Mouse (Mus musculus) heart, embryonic 15.5 days (tissue): ENCODE measurements at regions not wholly inside any gene's neighbourhood (a gene's known extent, or its start where the extent isn't known, plus 50 kb on each side); places are given as distances from the start of the nearest gene placed in this dataset.

ENCODE experiments used
- ATAC-seq: fragments of 200-750 bp; cut with Nextera tagmentation; replicated peaks from 2 replicates; pipeline ENCODE4 v1.8.0; 2017; ENCODE audit warnings: low read depth, moderate TSS enrichment; ENCODE audit not compliant: insufficient number of reproducible peaks, insufficient read depth, low FRiP score
- H3K27ac ChIP-seq: fragments of 300-500 bp; sonication (generic); 2 replicates; pipeline ENCODE4 v1.5.1; 2015; ENCODE audit warnings: mild to moderate bottlenecking, inconsistent platforms
- H3K27me3 ChIP-seq: fragments of 300-500 bp; sonication (generic); 2 replicates; pipeline ENCODE4 v1.6.1; 2015; ENCODE audit warnings: inconsistent platforms
- H3K36me3 ChIP-seq: fragments of 300-500 bp; sonication (generic); 2 replicates; pipeline ENCODE4 v1.6.1; 2015; ENCODE audit warnings: mild to moderate bottlenecking, inconsistent platforms
- H3K4me1 ChIP-seq: fragments of 300-500 bp; sonication (generic); replicated peaks from 2 replicates; pipeline ENCODE4 v1.6.1; 2015; ENCODE audit warnings: inconsistent platforms
- H3K4me2 ChIP-seq: fragments of 300-500 bp; sonication (generic); 2 replicates; pipeline ENCODE4 v1.6.1; 2015; ENCODE audit warnings: inconsistent platforms, mild to moderate bottlenecking, moderate library complexity
- H3K4me3 ChIP-seq: fragments of 300-500 bp; sonication (generic); 2 replicates; pipeline ENCODE4 v1.5.1; 2015; ENCODE audit warnings: mild to moderate bottlenecking, inconsistent platforms
- H3K9ac ChIP-seq: fragments of 300-500 bp; sonication (generic); 2 replicates; pipeline ENCODE4 v1.6.1; 2015; ENCODE audit warnings: mild to moderate bottlenecking, inconsistent platforms
- H3K9me3 ChIP-seq: fragments of 300-500 bp; sonication (generic); replicated peaks from 2 replicates; pipeline ENCODE4 v1.6.1; 2016; ENCODE audit warnings: inconsistent platforms
- WGBS: fragments of 180-500 bp; shearing (Covaris S2); methylation state at CpG from one replicate; pipeline ENCODE4 v1.1.7; 2015; ENCODE audit warnings: mixed read lengths; 5-methylcytosine and 5-hydroxymethylcytosine counted together

GRCm38 (mm10) chr5:111929180-111929990 lies 195.7 kb downstream of the Gm26897 start:
- Histone ChIP-seq H3K9me3 (no peaks in the 10 kb centered on the region), H3K4me2 (no peak overlapping the region), H3K27ac (no peak overlapping the region), H3K9ac (no peak overlapping the region), H3K4me1 (no peaks in the 10 kb centered on the region), H3K27me3 (peaks cover 66% of the 10 kb centered on the region), H3K36me3 (no peaks in the 10 kb centered on the region), H3K4me3 (no peak overlapping the region)
- no peak for ATAC-seq
- WGBS, result 52% methylated on average over 15 of the region's 15 CpGs

GRCm38 (mm10) chr5:111929991-111930339 lies 196.2 kb downstream of the Gm26897 start:
- Histone ChIP-seq H3K36me3 (no peaks in the 10 kb centered on the region), H3K27me3 (peaks cover 67% of the 10 kb centered on the region), H3K9ac (no peak overlapping the region), H3K9me3 (no peaks in the 10 kb centered on the region), H3K4me2 (no peak overlapping the region), H3K4me3 (no peak overlapping the region), H3K4me1 (no peaks in the 10 kb centered on the region), H3K27ac (no peak overlapping the region)
- no peak for ATAC-seq
- 17% methylated on average over 3 of the region's 3 CpGs for WGBS

DNA sequence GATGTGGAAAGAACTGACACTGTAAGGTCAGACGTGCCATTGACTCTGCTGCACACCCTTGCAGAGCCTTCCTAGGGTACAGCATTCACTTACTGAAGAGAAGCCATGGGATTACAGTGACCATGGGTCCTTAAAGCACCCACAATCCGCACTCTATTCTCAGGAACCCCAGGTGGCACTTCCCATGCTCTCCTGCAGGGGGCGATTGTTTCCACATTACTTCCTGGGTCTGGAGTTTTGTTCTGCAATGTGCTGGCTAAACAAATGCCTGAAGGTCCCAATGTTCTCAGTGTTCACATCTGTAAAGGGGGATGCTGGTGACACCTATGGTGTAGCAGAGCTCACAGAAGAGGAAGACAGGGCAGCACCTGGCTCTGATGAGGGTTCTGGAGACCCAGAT lies 198.0 kb downstream of the Gm26897 start:
- Histone ChIP-seq H3K27ac (no peak overlapping the region), H3K9ac (no peak overlapping the region), H3K4me2 (no peak overlapping the region), H3K9me3 (no peaks in the 10 kb centered on the region), H3K4me3 (no peak overlapping the region), H3K36me3 (no peaks in the 10 kb centered on the region), H3K27me3 (peaks cover 58% of the 10 kb centered on the region), H3K4me1 (no peaks in the 10 kb centered on the region)
- no peak for ATAC-seq
- WGBS, result 61% methylated on average over 3 of the region's 3 CpGs

DNA sequence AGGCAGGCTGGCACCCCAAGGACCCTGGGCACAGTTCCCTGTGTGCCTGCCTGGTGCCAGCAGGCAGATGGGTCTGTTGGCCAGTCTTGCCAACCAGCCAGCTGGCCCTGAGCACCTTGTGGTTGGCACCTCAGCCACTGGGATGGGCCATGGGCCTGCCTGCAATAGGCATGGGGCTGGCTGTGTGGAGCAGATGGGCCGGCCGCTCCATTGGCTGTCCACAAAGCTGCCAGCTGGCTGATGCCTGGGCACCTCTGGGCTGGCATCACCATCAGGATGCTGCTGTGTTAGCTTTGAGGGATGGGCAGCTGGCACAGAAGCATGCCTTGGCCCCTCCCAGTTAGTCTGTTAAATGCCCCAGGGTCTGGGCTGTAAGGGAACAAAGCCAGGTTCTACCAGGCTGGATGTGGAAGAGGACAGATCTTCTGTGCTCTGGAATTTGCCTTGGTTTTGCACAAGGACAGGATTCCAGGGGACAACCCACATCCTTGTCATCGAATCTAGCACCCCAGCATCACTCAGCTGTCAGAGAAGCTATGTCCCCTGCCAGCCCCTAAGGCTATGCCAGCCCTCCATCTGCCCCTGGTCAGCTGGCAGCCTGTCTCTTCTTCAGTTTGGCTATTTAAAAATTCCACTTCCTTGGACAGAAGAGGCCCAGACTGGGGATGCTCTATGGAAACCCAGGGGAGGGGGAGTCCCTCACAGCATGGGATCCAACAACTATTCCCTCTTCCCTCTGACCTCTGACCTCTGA lies 201.8 kb downstream of the Gm26897 start:
- 76% methylated on average over 3 of the region's 3 CpGs for WGBS
- no peak for ATAC-seq
- Histone ChIP-seq H3K36me3 (no peaks in the 10 kb centered on the region), H3K27me3 (peaks cover 45% of the 10 kb centered on the region), H3K27ac (no peak overlapping the region), H3K9me3 (no peaks in the 10 kb centered on the region), H3K4me3 (no peak overlapping the region), H3K9ac (no peak overlapping the region), H3K4me2 (no peak overlapping the region), H3K4me1 (no peaks in the 10 kb centered on the region)

GRCm38 (mm10) chr5:111941831-111942230 lies 208.1 kb downstream of the Gm26897 start:
- no peaks in the 10 kb centered on the region for H3K4me1 ChIP-seq
- ATAC-seq, result no peak
- 68% methylated on average over 16 of the region's 16 CpGs for WGBS
- H3K4me2 ChIP-seq, result no peak overlapping the region
- peaks cover 41% of the 10 kb centered on the region for H3K27me3 ChIP-seq
- no peaks in the 10 kb centered on the region for H3K36me3 ChIP-seq
- H3K4me3 ChIP-seq, result no peak overlapping the region
- no peak overlapping the region for H3K9ac ChIP-seq
- no peak overlapping the region for H3K27ac ChIP-seq
- no peaks in the 10 kb centered on the region for H3K9me3 ChIP-seq

- Histone ChIP-seq H3K9me3 (no peaks in the 10 kb centered on the region), H3K27ac (no peak overlapping the region), H3K36me3 (no peaks in the 10 kb centered on the region), H3K27me3 (peaks cover 37% of the 10 kb centered on the region), H3K4me3 (no peak overlapping the region), H3K4me2 (no peak overlapping the region), H3K9ac (no peak overlapping the region), H3K4me1 (no peaks in the 10 kb centered on the region)
- ATAC-seq, result no peak
- WGBS, result 81% methylated on average over 2 of the region's 2 CpGs
These were observed 209.1 kb downstream of the Gm26897 start for GRCm38 (mm10) chr5:111942792-111943191.

DNA sequence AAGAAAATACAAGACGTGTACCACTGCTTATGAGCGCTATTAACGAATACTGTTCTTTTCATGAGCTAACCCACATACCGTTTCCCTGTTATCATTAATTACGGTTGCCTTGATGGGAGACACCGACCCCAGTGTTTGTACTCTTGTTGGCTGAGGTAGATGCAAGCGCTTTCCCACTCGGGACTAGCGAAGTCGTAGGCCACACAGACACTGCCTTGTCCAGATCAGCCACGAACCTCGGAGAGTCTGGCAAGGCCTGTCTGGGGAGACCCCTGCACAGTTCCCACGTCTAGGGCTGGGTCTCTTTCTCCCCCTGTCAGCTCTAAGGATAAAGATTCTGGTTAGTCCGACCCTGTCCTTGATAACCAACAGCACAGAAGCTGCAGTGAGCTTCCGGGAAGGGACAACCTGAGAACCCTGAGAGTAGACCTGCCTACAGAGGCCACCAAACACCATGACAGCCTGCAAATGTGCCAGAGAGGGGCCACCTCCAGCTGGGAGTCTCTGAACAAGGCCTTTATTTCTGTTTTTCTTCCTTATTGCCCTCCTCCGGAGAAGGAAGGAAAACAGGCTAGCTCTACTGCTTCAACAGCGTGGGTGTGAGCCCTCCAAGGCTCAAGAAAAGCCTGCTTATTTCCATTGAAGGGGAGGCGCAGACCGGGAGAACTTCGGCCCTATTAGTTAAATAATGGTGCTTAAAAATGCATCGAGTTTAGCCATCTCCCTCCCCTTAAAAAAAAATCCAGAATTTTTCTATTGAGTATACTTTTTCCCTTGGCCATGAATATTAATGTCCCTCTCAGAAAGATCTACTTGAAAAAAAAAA lies 209.8 kb downstream of the Gm26897 start:
- Histone ChIP-seq H3K4me2 (no peak overlapping the region), H3K27me3 (peaks cover 35% of the 10 kb centered on the region), H3K9me3 (no peaks in the 10 kb centered on the region), H3K4me3 (no peak overlapping the region), H3K27ac (no peak overlapping the region), H3K36me3 (no peaks in the 10 kb centered on the region), H3K4me1 (no peaks in the 10 kb centered on the region), H3K9ac (no peak overlapping the region)
- ATAC-seq, result no peak
- 66% methylated on average over 21 of the region's 21 CpGs for WGBS

- H3K4me1 ChIP-seq, result no peaks in the 10 kb centered on the region
- no peaks in the 10 kb centered on the region for H3K9me3 ChIP-seq
- no peak overlapping the region for H3K27ac ChIP-seq
- no peaks in the 10 kb centered on the region for H3K36me3 ChIP-seq
- ATAC-seq, result no peak
- H3K4me3 ChIP-seq, result no peak overlapping the region
- no peak overlapping the region for H3K9ac ChIP-seq
- peaks cover 35% of the 10 kb centered on the region for H3K27me3 ChIP-seq
- WGBS, result 17% methylated on average over 25 of the region's 28 CpGs
- peak overlapping the region; percentile 8; the same call in 1 of the 2 replicates for H3K4me2 ChIP-seq
These were observed 210.7 kb downstream of the Gm26897 start for GRCm38 (mm10) chr5:111944273-111944971.

GRCm38 (mm10) chr5:111944972-111945285 lies 211.2 kb downstream of the Gm26897 start:
- Histone ChIP-seq H3K4me2 (no peak overlapping the region; the same call in 1 of the 2 replicates), H3K4me3 (no peak overlapping the region), H3K27ac (no peak overlapping the region), H3K36me3 (no peaks in the 10 kb centered on the region), H3K9ac (no peak overlapping the region), H3K4me1 (no peaks in the 10 kb centered on the region), H3K27me3 (peaks cover 35% of the 10 kb centered on the region), H3K9me3 (no peaks in the 10 kb centered on the region)
- no peak for ATAC-seq
- 48% methylated on average over 3 of the region's 3 CpGs for WGBS

DNA sequence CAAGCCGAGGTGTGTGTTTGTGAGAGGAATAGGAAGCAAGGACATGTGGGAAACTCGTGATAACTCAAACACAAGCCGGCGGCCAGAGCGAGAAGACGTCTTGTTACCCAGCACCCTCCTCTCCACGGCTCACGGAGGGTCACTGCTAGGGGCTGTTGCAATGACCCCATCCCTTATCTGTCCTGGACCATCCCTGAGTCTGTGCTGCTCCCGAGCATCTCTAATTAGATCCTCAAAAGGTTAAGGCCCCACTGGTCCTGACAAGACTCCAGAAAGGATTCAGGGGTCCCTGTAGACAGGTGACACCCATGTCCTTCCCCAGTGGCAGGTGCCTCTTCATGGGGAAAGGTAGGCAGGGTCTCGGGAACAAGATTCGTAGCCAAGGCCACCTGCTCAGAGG lies 212.6 kb downstream of the Gm26897 start:
- H3K4me3 ChIP-seq, result no peak overlapping the region
- H3K4me1 ChIP-seq, result no peaks in the 10 kb centered on the region
- no peaks in the 10 kb centered on the region for H3K36me3 ChIP-seq
- no peak for ATAC-seq
- no peak overlapping the region for H3K9ac ChIP-seq
- 80% methylated on average over 11 of the region's 11 CpGs for WGBS
- no peak overlapping the region for H3K27ac ChIP-seq
- H3K4me2 ChIP-seq, result no peak overlapping the region
- H3K9me3 ChIP-seq, result no peaks in the 10 kb centered on the region
- H3K27me3 ChIP-seq, result peaks cover 35% of the 10 kb centered on the region

- H3K9me3 ChIP-seq, result no peaks in the 10 kb centered on the region
- peak overlapping the region; percentile 15; the same call in 1 of the 2 replicates for H3K4me2 ChIP-seq
- H3K4me1 ChIP-seq, result no peaks in the 10 kb centered on the region
- no peak overlapping the region for H3K9ac ChIP-seq
- peaks cover 22% of the 10 kb centered on the region for H3K27me3 ChIP-seq
- no peak overlapping the region for H3K27ac ChIP-seq
- ATAC-seq, result no peak
- WGBS, result 59% methylated on average over 28 of the region's 28 CpGs
- H3K4me3 ChIP-seq, result no peak overlapping the region
- no peaks in the 10 kb centered on the region for H3K36me3 ChIP-seq
These were observed 224.0 kb downstream of the Gm26897 start for GRCm38 (mm10) chr5:111957698-111958097.
